Mouse (Mus musculus): ENCODE measurements around the gene Nxnl2.
"Not testable (repeated sequence)": the region's sequence is repeated elsewhere in the genome, so short reads cannot be mapped to it uniquely, and the experiment has no call there.

Nxnl2 gene

DNA sequence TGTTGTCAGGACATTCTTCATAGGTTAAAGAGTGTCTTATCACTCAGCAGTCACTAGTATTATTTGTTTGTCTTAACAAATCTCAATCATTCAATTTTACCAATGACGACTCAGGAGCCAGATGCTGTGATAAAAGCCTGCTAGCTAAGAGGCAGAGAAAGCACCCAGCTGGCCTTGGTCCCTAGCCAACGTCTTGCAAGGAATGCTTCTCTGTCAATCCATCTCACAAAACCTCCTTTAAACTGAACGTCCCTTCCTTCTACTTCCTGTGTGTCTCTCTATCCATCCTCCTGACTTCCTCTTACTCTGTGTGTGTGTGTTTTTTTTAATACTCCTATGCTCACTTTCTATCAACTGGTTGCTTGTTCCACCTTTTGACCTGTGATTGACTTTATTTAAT, 8.5 kb downstream of the Nxnl2 start:
- no peak for DNase-seq (ENCODE audit: low spot score in 2 of 2)

DNA sequence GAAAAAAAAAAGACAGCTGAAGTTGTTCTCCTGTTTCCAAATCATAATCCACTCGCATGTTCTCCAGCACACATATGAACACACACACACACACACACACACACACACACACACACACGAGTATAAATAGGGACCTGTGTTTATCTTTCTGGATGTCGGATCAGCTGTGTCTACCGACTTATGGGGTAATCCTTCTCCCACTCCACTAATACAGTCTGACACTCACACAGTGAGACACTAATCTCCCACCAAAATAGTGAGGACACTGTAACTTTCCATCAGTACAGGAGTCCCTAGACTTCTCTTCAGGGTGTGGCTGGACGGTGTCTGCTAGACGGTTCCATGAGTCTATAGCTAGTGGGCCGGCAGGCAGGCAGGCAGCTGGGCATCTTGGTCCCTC, 11.4 kb downstream of the Nxnl2 start:
- DNase-seq (ENCODE audit: low spot score in 2 of 2): no peak

DNA sequence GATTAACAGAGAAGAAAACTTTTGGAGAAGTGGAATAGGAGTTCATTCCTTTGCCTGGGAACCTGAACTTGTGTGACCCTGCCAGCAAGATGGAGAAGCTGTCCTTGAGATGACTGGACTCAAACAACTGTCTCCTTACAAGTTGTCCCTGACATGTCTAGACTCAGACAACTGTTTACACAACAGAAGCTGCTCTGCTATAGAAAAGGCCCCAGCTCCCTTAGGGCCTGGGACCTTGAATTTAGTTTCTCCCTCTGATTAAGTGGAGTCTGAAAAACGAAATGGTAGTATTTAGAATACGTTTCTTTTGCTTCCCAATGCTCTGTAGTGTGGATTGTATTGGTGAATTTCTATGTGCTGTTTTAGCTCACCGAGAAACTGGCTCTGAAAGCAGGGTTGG, 14.1 kb downstream of the Nxnl2 start:
- DNase-seq (ENCODE audit: low spot score in 2 of 2): no peak

DNA sequence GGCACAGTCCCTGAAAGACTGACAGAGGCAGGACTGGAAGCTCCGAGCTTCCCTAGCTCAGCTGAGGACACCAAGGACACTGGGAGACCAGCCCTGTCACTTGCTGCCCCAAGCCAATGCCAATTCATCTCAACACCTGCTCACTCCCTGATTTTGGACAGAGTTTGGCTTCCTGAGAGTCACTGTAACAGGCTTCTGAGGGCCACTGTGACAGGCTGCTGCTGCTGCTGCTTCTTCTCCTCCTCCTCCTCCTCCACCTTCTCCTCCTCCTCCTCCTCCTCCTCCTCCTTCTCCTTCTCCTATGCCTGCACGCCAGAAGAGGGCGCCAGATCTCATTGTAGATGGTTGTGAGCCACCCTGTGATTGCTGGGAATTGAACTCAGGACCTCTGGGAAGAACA, 19.5 kb downstream of the Nxnl2 start:
- no peak for DNase-seq (ENCODE audit: low spot score in 2 of 2)

DNA sequence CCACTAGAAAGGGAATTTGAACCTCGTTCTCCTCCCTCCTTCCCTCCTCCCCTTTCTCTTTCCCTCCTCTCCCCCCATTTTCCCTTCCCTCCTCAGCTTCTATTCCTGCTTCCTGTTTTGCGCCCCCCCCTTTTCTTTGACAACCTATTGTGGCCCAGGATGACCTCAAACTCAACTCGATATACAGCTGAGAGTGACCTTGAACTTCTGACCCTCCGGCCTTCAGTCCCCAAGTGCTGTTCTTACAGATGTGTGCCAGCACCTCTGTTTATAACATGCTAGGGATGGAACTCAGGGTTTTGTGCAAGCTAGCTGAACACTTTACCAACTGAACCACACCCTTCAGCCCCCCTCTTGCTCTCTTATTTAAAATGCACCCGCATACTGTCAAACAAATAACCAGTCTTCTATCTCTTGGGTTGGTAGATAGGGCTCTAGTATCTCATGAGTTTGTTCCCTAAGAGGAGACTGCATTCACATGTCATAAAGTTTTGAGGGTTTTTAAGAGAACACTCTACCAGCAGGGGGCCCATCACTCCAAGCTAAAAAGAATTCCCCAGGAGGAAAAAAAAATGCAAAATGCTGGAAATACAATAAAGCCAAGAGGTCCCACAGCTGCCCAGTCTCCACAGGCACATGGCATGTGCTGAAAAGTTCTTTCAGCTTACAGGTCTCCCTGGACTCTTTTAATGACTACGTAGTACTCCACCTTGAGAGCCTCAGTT, 20.8 kb downstream of the Nxnl2 start:
- no peak for DNase-seq (ENCODE audit: low spot score in 2 of 2)

DNA sequence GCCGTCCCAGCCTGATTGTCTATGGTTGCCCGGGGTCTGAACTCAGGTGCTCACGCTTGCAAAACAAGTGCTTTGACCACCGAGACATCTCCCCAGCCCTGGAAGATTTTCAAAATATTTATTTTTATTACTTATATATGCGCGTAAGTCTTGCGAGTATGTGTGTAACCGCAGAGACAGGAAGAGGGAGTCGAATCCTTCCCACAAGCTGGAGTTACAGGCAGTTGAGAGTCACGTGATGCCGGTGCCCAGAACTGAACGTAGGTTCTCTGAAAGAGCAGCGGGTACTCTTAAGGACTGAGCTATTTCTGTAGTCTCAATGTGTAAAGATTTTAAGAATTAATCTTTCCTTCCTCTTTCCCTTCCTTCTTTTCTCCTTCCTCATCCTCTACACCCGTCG, 23.1 kb downstream of the Nxnl2 start:
- no peak for DNase-seq (ENCODE audit: low spot score in 2 of 2)

DNA sequence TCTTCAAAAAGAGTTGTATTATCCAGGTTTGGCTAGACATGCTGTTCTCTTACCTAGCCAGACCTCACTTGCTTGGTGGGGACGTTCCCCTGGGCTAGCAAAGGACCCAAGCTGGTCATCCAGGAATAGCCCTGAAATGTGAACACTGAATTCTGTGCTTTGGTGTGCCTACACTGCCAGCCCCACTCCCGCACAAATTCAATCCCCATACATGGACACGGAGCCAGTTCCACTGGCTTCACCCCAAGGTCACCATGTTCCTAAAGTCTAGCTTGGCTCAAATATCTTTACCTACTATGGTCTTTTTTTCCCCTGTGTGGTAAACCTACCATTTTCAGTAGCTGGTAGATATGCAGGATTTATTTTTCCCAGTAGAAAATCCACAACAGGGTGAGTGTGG, 26.9 kb downstream of the Nxnl2 start:
- DNase-seq (ENCODE audit: low spot score in 2 of 2): no peak

DNA sequence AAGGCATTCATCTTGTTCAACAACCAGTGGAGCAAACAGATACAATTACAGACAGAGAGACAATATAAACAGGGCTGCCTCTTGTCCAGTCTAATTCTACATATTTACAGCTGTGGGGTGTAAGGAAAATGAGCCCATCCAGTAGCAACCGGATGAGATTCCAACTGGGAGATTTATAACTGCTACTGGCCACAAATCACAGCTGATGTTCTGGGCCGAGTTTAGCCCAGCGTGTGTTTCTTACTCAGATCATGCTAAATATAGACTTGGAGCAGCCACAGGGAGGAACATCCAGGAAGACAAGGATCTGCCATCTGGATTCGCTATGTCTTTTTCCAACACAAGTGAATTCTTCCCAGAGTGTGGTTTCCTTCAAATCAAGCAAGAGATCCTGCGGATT, 27.4 kb downstream of the Nxnl2 start:
- DNase-seq (ENCODE audit: low spot score in 2 of 2): no peak

DNA sequence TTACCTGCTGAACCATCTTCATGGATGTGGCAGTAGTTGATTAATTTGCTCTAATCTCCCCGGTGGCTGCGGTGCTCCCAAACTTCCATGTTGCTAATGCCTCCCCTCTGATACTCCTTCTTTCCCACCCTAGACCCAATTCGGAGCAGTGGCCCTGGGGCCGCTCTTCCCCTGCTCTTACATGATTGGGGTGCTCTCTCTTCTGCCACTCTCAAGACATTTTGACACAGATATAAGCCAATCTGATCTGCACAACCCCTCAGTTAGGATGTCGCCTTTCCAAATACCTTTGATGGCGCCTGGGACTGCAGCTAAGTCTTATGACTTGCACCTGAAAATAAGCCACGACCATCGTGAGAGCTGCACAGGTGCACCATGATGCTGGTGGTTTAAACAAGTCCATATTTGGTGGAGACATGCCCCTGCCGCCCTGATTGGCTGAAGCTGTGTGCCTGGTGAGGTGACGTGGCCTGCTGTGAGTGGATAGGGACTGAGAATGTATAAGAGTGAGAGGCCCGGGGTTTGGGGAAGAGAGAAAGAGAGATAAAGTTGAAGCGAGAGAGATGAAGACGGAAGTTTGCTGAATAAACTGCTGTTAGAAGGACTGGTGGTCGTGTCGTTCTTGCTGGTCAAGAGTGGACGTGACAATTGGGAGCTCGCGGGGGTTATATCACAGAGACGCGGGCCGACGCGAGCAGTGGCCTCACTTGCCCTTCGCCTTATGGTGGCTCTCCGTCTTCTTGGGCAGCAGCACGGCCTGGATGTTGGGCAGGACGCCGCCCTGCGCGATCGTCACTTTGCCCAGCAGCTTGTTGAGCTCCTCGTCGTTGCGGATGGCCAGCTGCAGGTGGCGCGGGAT, 31.4 kb downstream of the Nxnl2 start:
- DNase-seq (ENCODE audit: low spot score in 2 of 2): not testable (repeated sequence)

DNA sequence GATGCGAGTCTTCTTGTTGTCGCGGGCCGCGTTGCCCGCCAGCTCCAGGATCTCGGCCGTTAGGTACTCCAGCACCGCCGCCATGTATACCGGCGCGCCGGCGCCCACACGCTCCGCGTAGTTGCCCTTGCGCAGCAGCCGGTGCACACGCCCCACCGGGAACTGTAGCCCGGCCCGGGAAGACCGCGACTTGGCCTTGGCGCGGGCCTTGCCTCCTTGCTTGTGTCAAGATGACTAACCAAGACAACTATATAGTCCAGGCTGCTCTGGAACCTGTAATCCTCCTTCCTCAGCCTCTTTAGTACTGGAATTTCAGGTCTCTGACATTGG, 32.0 kb downstream of the Nxnl2 start:
- peak; percentile 72 to 84 for DNase-seq (ENCODE audit: low spot score in 2 of 2)

DNA sequence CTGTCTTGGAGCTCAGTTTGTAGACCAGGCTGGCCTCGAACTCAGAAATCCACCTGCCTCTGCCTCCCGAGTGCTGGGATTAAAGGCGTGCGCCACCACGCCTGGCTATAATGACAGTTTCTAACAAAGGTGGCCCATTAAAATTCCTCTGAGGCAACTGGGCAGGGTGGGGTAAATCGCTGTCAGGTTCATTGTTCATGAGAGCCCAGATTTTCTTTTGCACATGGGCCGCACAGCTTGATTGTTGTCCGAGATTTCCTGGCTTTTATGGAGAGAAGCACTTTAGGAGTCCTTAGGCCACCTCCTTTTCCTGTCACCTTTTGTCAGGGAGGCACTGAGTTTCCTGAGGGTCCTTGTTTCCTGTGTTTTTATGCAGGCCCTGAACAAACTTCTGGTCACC, 32.6 kb downstream of the Nxnl2 start:
- no peak for DNase-seq (ENCODE audit: low spot score in 2 of 2)

DNA sequence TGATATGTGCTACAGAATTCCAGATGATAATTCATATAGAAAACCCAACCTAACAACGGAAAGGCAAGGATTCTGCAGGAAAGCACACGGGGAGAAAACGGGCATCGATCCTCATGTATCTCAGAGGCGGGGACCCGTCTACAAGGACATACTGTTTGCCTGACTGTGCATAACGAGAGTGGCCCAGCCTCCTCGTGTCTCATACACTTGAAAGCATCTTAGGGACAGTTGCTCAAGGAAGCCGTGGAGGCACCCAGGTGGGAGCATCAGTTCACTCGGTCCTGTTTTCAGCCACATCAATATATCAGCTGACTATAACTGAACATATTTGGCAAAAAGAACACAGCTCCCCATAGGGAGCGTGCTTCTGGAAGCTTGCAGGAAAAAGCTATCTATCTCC, 33.3 kb downstream of the Nxnl2 start:
- DNase-seq (ENCODE audit: low spot score in 2 of 2): not testable (repeated sequence)

DNA sequence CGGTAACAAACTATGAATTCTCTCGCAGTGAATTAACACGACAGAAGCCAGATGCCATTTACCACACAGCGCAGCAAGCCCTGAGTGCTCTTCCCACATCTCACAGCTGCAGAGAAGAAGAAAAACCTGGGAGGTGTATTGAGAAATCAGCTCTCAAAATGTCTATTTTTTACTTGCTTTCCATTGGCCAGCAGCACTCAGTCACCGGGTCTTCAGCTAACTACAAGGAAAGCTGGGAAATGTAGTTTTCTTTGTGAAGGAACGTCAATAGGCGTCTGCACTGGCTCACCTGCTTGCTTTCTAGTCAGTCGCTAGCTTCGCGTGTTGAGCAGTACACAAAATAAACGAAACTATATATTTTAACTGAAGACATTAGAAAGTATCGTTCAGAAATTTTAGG, 37.1 kb downstream of the Nxnl2 start:
- DNase-seq (ENCODE audit: low spot score in 2 of 2): no peak

DNA sequence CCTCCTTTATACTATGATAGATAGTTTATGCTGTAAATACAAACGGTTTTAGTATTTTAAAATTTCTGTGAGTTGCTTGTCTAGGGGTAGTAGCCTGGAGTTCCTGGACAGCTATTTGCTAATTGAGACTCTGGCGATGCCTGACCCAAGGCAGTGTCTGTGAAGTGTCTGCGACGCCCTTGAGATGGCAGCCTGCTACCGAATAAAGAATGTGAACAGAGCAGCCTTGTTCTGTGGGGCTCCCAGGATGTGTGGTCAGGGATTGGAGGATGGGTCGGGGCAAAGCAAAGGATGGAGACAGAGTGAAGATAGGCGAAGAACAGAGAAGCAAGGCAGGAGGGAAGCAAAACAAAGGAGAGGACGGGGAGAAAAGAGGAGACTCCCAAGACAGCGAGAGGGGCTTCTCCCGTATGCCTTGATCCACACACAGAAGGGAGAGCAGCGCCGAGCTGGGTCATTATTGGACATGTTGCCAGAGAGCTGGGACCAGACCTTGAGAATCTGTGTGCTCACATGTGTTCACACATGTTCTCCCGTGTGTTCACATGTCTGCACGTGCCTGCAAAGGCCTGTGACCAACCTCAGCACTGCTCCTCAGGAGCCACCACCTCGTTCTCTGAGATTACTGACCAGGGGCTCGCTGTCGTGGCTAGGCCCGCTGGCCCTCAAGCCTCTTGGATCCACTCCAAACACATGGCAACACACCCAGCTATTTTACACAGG, 37.7 kb downstream of the Nxnl2 start:
- no peak for DNase-seq (ENCODE audit: low spot score in 2 of 2)

DNA sequence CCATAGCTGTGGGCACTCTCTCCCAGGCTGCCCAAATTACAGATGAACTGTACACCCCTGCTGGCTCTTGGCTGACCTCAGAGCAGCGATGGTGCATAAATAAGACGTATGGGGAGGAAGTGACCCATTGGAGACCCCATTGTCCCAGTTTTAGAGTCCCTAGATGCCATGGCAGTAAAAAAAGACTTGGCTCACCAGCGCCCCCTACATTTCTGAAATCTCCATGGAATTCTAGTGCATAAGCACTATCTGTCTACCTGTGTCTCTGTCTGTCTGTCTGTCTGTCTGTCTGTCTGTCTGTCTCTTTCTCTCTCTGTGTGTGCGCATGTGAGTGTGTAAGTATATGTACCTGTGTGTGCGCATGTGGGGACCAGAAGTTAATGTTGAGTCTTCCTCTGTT, 39.8 kb downstream of the Nxnl2 start:
- DNase-seq (ENCODE audit: low spot score in 2 of 2): no peak

DNA sequence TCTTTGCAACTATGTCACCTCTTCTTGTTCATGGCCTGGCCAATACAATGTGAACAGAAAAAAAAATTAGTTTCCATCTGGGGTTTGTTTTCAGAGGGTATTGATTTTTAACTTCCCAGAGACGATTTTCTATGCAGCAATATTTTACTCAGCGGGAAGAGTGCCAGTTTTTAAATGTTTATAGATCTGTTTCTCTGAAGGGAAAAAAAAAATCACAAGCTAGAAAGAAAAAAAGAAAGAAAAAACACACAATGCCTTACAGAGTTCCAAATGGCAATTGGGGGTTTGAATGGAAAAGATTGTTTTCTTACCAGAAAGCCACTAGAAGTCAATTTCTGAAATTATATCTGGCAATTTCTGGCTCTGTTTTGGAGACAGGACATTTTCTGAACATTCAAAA, 43.9 kb downstream of the Nxnl2 start:
- DNase-seq (ENCODE audit: low spot score in 2 of 2): no peak

DNA sequence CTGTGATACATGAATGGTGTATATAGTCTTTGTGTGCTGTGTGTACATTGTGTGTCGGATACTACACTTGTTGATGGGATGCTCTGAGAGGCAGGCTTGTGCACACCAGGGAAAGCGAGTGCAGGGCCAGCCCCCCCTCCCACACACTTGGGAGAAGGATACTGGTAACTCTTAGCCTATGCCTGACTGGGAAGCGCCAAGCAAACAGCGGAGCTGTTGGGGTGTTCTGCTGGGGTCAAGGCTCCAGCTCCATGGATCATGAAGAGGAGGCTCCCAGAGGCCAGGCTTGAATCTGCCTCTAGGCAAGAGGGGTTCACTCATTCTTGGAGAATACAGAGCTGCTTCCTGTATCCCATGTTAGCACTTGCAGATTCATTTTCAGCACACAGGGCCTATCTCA, 50.1 kb downstream of the Nxnl2 start:
- no peak for DNase-seq (ENCODE audit: low spot score in 2 of 2)

DNA sequence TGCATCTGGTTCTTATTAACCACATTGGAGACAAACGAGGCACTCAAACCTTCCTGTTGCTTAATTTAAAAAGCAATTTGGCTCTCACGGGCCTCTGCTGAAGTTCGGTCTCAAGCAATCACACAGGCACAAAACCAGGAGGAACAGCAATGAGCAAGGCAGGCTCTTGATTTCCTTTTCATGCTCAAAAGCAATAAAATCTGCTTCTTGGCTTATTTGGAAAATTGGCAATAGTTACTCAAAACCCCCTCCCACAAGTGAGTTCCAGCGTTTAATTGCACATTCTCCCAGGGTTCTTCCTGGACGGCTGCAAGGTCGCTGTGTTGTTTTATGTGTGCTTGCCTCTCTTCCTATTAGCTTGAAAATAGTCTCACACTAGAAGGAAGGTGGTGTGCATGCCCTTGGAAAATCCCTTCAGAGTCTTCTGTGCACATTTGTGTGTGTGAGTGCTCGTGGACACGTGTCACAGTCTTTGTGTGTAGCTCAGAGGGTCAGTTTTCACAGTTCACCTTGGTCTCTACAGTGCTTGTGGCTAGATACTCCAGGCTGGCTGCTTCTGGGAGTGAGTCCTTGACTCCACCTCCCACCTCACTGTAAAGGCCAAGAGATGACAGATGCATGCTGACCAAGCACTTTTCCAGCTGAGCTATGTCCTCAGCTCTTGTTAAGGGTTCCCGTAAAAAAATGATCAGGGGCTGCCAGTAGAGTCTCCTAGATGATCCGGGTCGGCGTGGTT, 50.8 kb downstream of the Nxnl2 start:
- DNase-seq (ENCODE audit: low spot score in 2 of 2): no peak
